25 mouse cellular contexts compared by ENCODE assay signal in the genomic region with DNA sequence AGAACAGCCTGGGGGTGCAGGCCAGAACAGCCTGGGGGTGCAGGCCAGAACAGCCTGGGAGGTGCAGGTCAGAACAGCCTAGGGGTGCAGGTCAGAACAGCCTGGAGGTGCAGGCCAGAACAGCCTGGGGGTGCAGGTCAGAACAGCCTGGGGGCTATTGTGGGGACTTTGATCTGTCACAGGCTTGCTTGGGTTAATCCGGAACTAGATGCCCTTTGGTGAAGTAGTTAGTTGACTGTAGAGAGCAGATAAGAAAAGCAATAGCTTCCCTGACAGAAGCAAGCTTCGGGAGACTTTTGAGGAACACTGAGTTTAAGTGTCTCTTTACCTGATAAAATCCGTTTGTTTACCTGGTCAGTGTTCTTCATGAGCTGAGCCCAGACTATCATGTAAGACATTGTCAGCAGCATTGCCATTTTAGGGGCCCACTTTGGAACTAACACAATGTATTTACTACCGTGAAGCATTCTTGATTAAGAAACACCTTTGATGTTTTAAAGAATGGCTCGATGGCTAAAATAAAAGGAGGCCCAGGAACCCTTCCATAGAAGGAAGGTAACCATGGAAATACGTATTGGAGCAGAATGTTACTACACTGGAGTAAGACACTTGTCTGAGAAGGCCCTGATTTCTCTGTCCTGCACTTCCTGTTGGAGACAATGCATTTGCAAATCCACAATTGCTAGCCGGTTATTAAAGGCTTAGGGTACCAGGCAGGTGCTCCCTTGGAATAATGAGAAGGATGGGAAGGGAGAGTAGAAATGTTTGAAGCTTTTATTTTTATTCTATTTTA. TPM values are rescaled to one million over a fixed set of nuclear protein-coding genes. Genes with fewer than 3 reads are reported as not detected.
"Had no signal": no experiment of that assay in that cellular context is flagged by ENCODE, and none has a peak within 500 bp of the region (broad histone marks: within the 10 kb centered on the region; RNA-seq: fewer than 3 reads in every experiment).

No protein-coding gene starts in this region.

- H3K36me3 ChIP-seq: heart, embryonic 10.5 days; heart, embryonic 12.5 days; hindbrain, embryonic 10.5 days; hindbrain, embryonic 12.5 days; limb, embryonic 10.5 days; limb, embryonic 12.5 days; liver, embryonic 13.5 days; liver, embryonic 15.5 days had no signal

- H3K4me1 ChIP-seq: heart, embryonic 10.5 days; heart, embryonic 12.5 days; hindbrain, embryonic 12.5 days; limb, embryonic 10.5 days; limb, embryonic 12.5 days; liver, embryonic 13.5 days; liver, embryonic 15.5 days had no signal

- H3K4me3 ChIP-seq: gastrocnemius, adult 2 months; heart, embryonic 10.5 days; heart, embryonic 12.5 days; hindbrain, embryonic 10.5 days; hindbrain, embryonic 12.5 days; limb, embryonic 10.5 days; limb, embryonic 12.5 days; liver, embryonic 13.5 days; liver, embryonic 15.5 days had no signal

- H3K27me3 ChIP-seq: hindbrain, embryonic 12.5 days; liver, embryonic 13.5 days; liver, embryonic 15.5 days had no signal

- H3K9me3 ChIP-seq: heart, embryonic 10.5 days; heart, embryonic 12.5 days; hindbrain, embryonic 10.5 days; hindbrain, embryonic 12.5 days; limb, embryonic 10.5 days; limb, embryonic 12.5 days; liver, embryonic 13.5 days; liver, embryonic 15.5 days had no signal

- DNase-seq: gastrocnemius, adult 2 months; gastrocnemius, postnatal 10 days; gastrocnemius, postnatal 25 days; heart, adult 18-20 months; heart, postnatal 10 days; heart, postnatal 4 days; kidney, adult 11 months; kidney, adult 2 months; kidney, postnatal 14 days; kidney, postnatal 36 days; layer of hippocampus, adult 9-11 months; liver; liver, embryonic 13.5 days had no signal

- H3K27ac ChIP-seq: gastrocnemius, adult 2 months; heart, embryonic 10.5 days; hindbrain, embryonic 10.5 days; hindbrain, embryonic 12.5 days; hindbrain, embryonic 14.5 days; limb, embryonic 10.5 days; limb, embryonic 12.5 days; liver, embryonic 13.5 days; liver, embryonic 15.5 days had no signal

- H3K9ac ChIP-seq: heart, embryonic 12.5 days; hindbrain, embryonic 12.5 days; hindbrain, embryonic 14.5 days; limb, embryonic 12.5 days; liver, embryonic 13.5 days; liver, embryonic 15.5 days had no signal

- ATAC-seq: hindbrain, embryonic 16.5 days; inflammation-experienced regulatory T-cells, adult 6 months had no signal

- H3K4me2 ChIP-seq: heart, embryonic 12.5 days; hindbrain, embryonic 12.5 days; hindbrain, embryonic 14.5 days; limb, embryonic 12.5 days; liver, embryonic 11.5 days; liver, embryonic 13.5 days; liver, embryonic 15.5 days had no signal

RNA-seq across cellular contexts. Expression of gene Syn2, which starts 46.2 kb away (rescaled TPM):
- total RNA-seq: granulocyte monocyte progenitor cell, adult 5-6 weeks had no signal
- polyA plus RNA-seq: inflammation-experienced regulatory T-cells, adult 6 months had no signal
